Mouse (Mus musculus) brain, embryonic 14.5 days (tissue): ENCODE measurements around the gene Bcl2l14.

ENCODE experiments used
- CTCF ChIP-seq: fragments of 200-500 bp; IDR thresholded peaks from 2 replicates; pipeline ENCODE4 v1.5.1; 2012; ENCODE audit warnings: inconsistent platforms, mild to moderate bottlenecking, moderate library complexity, borderline replicate concordance; ENCODE audit not compliant: insufficient read depth, insufficient read length; ENCODE audit errors: extremely low read depth
- POLR2A ChIP-seq: fragments of 200-500 bp; IDR thresholded peaks from 2 replicates; pipeline ENCODE4 v1.6.1; 2012; ENCODE audit warnings: mild to moderate bottlenecking, inconsistent platforms, borderline replicate concordance; ENCODE audit not compliant: poor library complexity, insufficient read depth, insufficient read length, severe bottlenecking; ENCODE audit errors: extremely low read depth

DNA sequence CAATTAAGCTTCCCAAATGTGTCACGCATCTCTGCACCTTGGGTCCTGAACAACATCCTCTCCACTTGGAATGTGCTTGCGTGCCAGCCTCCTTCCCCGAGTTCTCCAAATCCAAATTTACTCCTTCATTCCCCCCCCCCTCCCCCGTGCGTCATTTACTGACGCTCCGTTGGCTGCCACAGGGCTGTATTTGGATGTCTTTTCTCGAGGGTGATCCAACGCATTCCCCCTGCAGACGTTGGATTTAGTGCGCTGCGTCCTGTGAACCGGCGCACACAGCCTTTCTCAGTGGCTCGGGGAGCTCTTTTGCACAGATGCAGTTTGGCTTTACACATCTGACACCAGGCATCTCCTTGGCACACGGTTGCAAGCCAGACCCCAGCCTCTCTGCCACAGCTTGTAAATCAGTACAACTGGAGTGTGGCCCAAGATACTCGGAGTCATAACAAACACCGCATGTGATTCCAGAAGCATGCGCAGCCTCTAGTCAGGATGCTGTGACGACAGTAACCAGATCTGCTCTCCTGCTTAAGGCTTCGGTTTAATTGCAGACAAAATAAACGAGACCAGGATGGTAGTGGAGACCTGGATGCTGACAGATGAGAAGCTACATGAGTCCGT lies 43.4 kb downstream of the Bcl2l14 start:
- TF ChIP-seq POLR2A: no peak
- TF ChIP-seq CTCF: no peak
